Mouse (Mus musculus): ENCODE data around the gene Ccdc138. TPM values are rescaled to one million over a fixed set of nuclear protein-coding genes. Genes with fewer than 3 reads are reported as not detected.
A peak's percentile ranks its signal among the peaks of the same experiment; 100 is the strongest.

The Ccdc138 gene
- total RNA-seq (2014; rRNA removed; ENCODE audit: low replicate concordance): 1.8 and 1.9 TPM in 2 replicates
- polyA plus RNA-seq (2015; fragmentation: Nextera tagmentation; extraction: Ambion mirVana): 2.8 TPM in 2 replicates

DNA sequence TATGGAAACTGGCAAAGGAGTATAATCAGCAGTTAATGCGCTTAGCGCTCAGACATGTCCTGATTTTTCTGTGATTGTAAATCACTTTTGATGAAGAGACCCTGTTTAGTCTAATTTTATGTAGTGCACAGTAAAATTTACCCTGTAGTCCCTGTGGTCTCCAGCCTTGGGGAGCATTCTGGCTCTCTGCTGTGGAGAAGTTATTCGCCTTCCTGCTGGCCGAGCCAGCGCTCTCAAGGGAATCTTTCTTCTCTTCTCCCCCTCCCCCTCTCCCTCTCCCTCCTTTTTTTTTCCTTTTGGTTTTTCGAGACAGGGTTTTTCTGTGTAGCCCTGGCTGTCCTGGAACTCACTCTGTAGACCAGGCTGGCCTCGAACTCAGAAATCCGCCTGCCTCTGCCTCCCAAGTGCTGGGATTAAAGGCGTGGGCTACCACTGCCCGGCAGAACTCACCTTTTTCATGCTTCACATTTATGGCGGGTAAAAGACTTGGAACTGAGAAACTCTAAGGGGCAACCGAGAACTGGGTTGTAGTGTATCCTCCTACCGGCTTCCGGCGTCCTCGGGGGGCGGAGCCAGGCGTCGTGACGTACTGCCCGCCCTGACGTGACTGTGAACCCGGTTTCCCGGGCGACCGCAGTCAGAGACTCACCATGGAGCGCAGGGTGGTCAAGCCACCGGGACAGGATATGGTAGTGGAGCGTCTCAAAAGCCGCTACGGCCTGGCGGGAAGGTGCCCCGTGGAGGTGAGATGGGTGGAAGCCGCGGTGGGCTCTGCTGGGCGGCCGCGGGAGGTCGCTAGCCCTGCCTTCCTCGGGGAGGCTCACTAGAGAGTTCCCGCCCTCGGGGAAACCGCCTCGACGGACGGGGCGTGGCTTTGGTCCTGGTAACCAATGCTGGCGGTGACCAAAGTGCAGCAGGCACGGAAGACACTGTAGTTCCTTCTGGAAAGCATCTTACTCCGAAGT lies at the start of gene Ccdc138:
Ccdc138 (plus strand) TSS at position 629 of the 965 bp plus-strand sequence.
- DNase-seq (ENCODE audit: low spot score): peak; percentile 87
- Histone ChIP-seq H3K27me3 (ENCODE audit: control insufficient read depth, insufficient read depth, low read length) (no peaks in the 10 kb centered on the region), H3K9me3 (replicated peaks; ENCODE audit: control insufficient read depth, low read length) (no peaks in the 10 kb centered on the region), H3K4me2 (ENCODE audit: low read depth, low read length) (peak within 1 kb of the TSS; percentile 69), H3K9ac (replicated peaks; ENCODE audit: low read depth, low read length) (peak within 1 kb of the TSS; percentile 54), H3K36me3 (replicated peaks; ENCODE audit: control insufficient read depth, insufficient read depth, low read length) (peaks cover 16% of the 10 kb centered on the region), H3K4me1 (ENCODE audit: control insufficient read depth, insufficient read depth) (no peaks in the 10 kb centered on the region; the same call in 1 of the 2 replicates), H3K27ac (ENCODE audit: low read depth) (peak within 1 kb of the TSS; percentile 70), H3K4me3 (ENCODE audit: low read depth, low read length) (peak within 1 kb of the TSS; percentile 70)
- peak; percentile 99 for ATAC-seq (ENCODE audit: insufficient read depth, low read depth)
- TF ChIP-seq EP300 (IDR thresholded peaks at IDR 0.05; ENCODE audit: low read depth) (no peak), CTCF (IDR thresholded peaks at IDR 0.05; ENCODE audit: low read depth) (peak; percentile 27; the same call in 1 of the 2 replicates)
- 1% methylated on average over 50 of the region's 50 CpGs for WGBS

- Histone ChIP-seq H3K27ac (ENCODE audit: low read depth) (no peak overlapping the region), H3K4me1 (ENCODE audit: control insufficient read depth, insufficient read depth) (no peaks in the 10 kb centered on the region; the same call in 1 of the 2 replicates), H3K9me3 (replicated peaks; ENCODE audit: control insufficient read depth, low read length) (no peaks in the 10 kb centered on the region), H3K4me2 (ENCODE audit: low read depth, low read length) (no peak overlapping the region), H3K36me3 (replicated peaks; ENCODE audit: control insufficient read depth, insufficient read depth, low read length) (peaks cover 31% of the 10 kb centered on the region), H3K27me3 (ENCODE audit: control insufficient read depth, insufficient read depth, low read length) (no peaks in the 10 kb centered on the region), H3K4me3 (ENCODE audit: low read depth, low read length) (no peak overlapping the region), H3K9ac (replicated peaks; ENCODE audit: low read depth, low read length) (no peak overlapping the region)
- ATAC-seq (ENCODE audit: insufficient read depth, low read depth): no peak
- DNase-seq (ENCODE audit: low spot score): no peak
- TF ChIP-seq EP300 (IDR thresholded peaks at IDR 0.05; ENCODE audit: low read depth): no peak
- TF ChIP-seq CTCF (IDR thresholded peaks at IDR 0.05; ENCODE audit: low read depth): no peak
Measured at GRCm38 (mm10) chr10:58451575-58451974, 46.2 kb upstream of the Ccdc138 start.

- WGBS: 49% methylated on average over 1 of the region's 1 CpGs
- ATAC-seq (ENCODE audit: insufficient read depth, low read depth): no peak
- no peak overlapping the region for H3K4me2 ChIP-seq (ENCODE audit: low read depth, low read length)
- no peak for TF ChIP-seq EP300 (IDR thresholded peaks at IDR 0.05; ENCODE audit: low read depth)
- no peak for TF ChIP-seq CTCF (IDR thresholded peaks at IDR 0.05; ENCODE audit: low read depth)
- H3K27me3 ChIP-seq (ENCODE audit: control insufficient read depth, insufficient read depth, low read length): no peaks in the 10 kb centered on the region
- H3K36me3 ChIP-seq (replicated peaks; ENCODE audit: control insufficient read depth, insufficient read depth, low read length): peaks cover 32% of the 10 kb centered on the region
- no peak overlapping the region for H3K27ac ChIP-seq (ENCODE audit: low read depth)
- H3K9me3 ChIP-seq (replicated peaks; ENCODE audit: control insufficient read depth, low read length): no peaks in the 10 kb centered on the region
- no peak for DNase-seq (ENCODE audit: low spot score)
- no peak overlapping the region for H3K9ac ChIP-seq (replicated peaks; ENCODE audit: low read depth, low read length)
- H3K4me3 ChIP-seq (ENCODE audit: low read depth, low read length): no peak overlapping the region
- no peaks in the 10 kb centered on the region; the same call in 1 of the 2 replicates for H3K4me1 ChIP-seq (ENCODE audit: control insufficient read depth, insufficient read depth)
Measured at GRCm38 (mm10) chr10:58452185-58452584, 45.6 kb upstream of the Ccdc138 start.

DNA sequence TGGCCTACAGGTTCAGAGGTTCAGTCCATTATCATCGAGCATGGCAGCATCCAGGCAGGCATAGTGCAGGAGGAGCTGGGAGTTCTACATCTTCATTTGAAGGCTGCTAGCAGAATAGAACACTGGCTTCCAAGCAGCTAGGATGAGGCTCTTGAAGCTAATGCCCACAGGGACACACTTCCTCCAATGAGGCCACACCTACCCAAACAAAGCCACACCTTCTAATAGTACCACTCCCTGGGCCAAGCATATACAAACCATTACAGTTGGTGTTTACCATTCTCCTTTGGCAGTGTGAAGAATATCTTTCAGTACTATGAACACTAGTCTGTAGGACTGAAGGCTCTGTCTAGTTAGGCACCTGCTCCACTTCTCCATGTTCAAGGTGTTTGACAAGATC lies 37.9 kb upstream of the Ccdc138 start:
- Histone ChIP-seq H3K27ac (ENCODE audit: low read depth) (no peak overlapping the region), H3K4me1 (ENCODE audit: control insufficient read depth, insufficient read depth) (no peaks in the 10 kb centered on the region), H3K9ac (replicated peaks; ENCODE audit: low read depth, low read length) (no peak overlapping the region), H3K27me3 (ENCODE audit: control insufficient read depth, insufficient read depth, low read length) (no peaks in the 10 kb centered on the region), H3K9me3 (replicated peaks; ENCODE audit: control insufficient read depth, low read length) (no peaks in the 10 kb centered on the region), H3K36me3 (replicated peaks; ENCODE audit: control insufficient read depth, insufficient read depth, low read length) (peaks cover 75% of the 10 kb centered on the region), H3K4me3 (ENCODE audit: low read depth, low read length) (no peak overlapping the region), H3K4me2 (ENCODE audit: low read depth, low read length) (no peak overlapping the region)
- no peak for TF ChIP-seq CTCF (IDR thresholded peaks at IDR 0.05; ENCODE audit: low read depth)
- TF ChIP-seq EP300 (IDR thresholded peaks at IDR 0.05; ENCODE audit: low read depth): no peak
- DNase-seq (ENCODE audit: low spot score) (no peak), ATAC-seq (ENCODE audit: insufficient read depth, low read depth) (no peak)
- WGBS: 91% methylated on average over 1 of the region's 1 CpGs

DNA sequence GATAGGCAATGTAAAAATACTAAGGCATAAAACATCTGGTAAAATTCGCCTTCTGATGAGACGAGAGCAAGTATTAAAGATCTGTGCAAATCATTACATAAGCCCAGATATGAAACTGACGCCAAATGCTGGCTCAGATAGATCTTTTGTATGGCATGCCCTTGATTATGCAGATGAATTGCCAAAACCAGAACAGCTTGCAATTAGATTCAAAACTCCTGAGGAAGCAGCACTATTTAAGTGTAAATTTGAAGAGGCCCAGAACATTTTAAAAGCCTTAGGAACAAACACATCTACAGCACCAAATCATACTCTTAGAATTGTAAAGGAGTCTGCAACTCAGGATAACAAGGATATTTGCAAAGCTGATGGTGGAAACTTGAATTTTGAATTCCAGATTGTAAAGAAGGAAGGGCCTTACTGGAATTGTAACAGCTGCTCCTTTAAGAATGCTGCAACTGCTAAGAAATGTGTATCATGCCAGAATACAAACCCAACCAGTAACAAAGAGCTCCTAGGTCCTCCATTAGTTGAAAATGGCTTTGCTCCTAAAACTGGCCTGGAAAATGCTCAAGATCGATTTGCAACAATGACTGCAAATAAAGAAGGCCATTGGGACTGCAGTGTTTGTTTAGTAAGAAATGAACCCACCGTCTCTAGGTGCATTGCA lies 20.5 kb upstream of the Ccdc138 start:
- Histone ChIP-seq H3K4me1 (ENCODE audit: control insufficient read depth, insufficient read depth) (no peaks in the 10 kb centered on the region), H3K9ac (replicated peaks; ENCODE audit: low read depth, low read length) (no peak overlapping the region), H3K27me3 (ENCODE audit: control insufficient read depth, insufficient read depth, low read length) (no peaks in the 10 kb centered on the region), H3K36me3 (replicated peaks; ENCODE audit: control insufficient read depth, insufficient read depth, low read length) (peaks cover 65% of the 10 kb centered on the region), H3K27ac (ENCODE audit: low read depth) (no peak overlapping the region), H3K4me3 (ENCODE audit: low read depth, low read length) (no peak overlapping the region), H3K4me2 (ENCODE audit: low read depth, low read length) (no peak overlapping the region), H3K9me3 (replicated peaks; ENCODE audit: control insufficient read depth, low read length) (no peaks in the 10 kb centered on the region)
- 88% methylated on average over 5 of the region's 5 CpGs for WGBS
- ATAC-seq (ENCODE audit: insufficient read depth, low read depth) (no peak), DNase-seq (ENCODE audit: low spot score) (no peak)
- TF ChIP-seq EP300 (IDR thresholded peaks at IDR 0.05; ENCODE audit: low read depth) (no peak), CTCF (IDR thresholded peaks at IDR 0.05; ENCODE audit: low read depth) (no peak)

Data from heart, postnatal 0 days (tissue).